Mouse (Mus musculus) olfactory bulb, adult 2 months (tissue): ENCODE measurements around the gene Trpv4.

Experiments used
- CTCF ChIP-seq: fragments of 200-500 bp; IDR thresholded peaks from 2 replicates; pipeline ENCODE4 v1.5.1; 2012; ENCODE audit warnings: low read depth, mild to moderate bottlenecking, low read length, moderate library complexity; ENCODE audit not compliant: insufficient read depth
- POLR2A ChIP-seq: fragments of 200-500 bp; IDR thresholded peaks from 2 replicates; pipeline ENCODE4 v1.6.1; 2012; ENCODE audit warnings: mild to moderate bottlenecking, low read depth, low read length, moderate library complexity; ENCODE audit not compliant: insufficient read depth

DNA sequence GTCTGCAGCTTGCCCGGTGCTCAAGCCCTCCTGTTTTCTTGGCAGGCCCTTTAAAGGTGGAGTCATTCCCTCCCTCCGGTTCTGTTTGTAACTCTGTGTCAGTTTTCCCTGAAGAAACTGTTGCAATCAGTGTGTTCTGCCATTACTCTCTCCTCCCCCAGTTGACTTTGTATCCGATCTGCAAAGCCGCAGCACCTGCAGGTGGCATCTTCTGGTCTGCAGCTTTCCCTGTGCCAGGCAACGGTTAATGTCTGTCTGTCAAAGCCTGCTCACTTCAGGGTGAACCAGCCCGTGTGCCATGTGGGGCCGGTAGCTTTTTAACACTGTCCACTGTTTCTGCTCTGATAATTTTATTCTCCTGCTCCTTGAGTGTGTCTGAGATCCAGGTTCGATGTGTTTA, 61.0 kb downstream of the Trpv4 start:
- TF ChIP-seq CTCF (no peak), POLR2A (no peak)
